9 mouse cellular contexts compared by ENCODE assay signal in the genomic region with DNA sequence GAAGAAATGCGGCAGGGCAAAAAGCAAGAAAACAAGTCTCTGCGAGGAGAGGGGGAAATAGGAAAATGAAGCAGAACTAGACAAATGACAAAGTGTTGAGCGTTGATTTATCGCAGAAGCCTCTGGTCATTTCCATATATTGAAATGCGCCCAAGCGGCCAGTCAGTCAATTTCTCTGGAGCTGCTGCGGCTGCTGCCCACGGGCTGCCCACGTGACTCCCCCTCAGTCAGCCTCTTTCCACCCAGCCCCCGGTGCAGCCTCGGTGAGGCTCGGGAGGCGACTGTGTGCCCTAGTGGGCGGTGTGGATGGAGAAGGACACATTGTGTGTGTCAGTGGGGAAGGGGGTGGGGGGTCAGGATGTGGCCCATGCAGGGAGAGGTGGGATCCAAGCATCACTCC. TPM values are rescaled to one million over a fixed set of nuclear protein-coding genes. Genes with fewer than 3 reads are reported as not detected.
DNase-seq lines count a peak whose midpoint lies in the region; ATAC-seq lines count a peak whose summit lies in the region.
"Had no signal": no experiment of that assay in that cellular context is flagged by ENCODE, and none has a peak within 500 bp of the region (broad histone marks: within the 10 kb centered on the region; RNA-seq: fewer than 3 reads in every experiment).

No protein-coding gene starts in this region.

- H3K9ac ChIP-seq in heart, embryonic 11.5 days (ENCODE audit: low read depth, low read length), result no peak overlapping the region
- peak overlapping the region; percentile 64 for H3K9ac ChIP-seq in hindbrain, embryonic 13.5 days
- peak overlapping the region; percentile 49 for H3K9ac ChIP-seq in midbrain, embryonic 14.5 days (replicated peaks; ENCODE audit: low read length)

- 3% methylated on average over 14 of the region's 14 CpGs for WGBS in heart, embryonic 11.5 days (ENCODE audit: insufficient replicate concordance)
- WGBS in hindbrain, embryonic 13.5 days, result 2% methylated on average over 14 of the region's 14 CpGs
- 1% methylated on average over 14 of the region's 14 CpGs for WGBS in midbrain, embryonic 14.5 days

- H3K9me3 ChIP-seq in heart, embryonic 11.5 days (replicated peaks; ENCODE audit: control insufficient read depth, low read length), result no peaks in the 10 kb centered on the region
- no peaks in the 10 kb centered on the region for H3K9me3 ChIP-seq in hindbrain, embryonic 13.5 days
- H3K9me3 ChIP-seq in midbrain, embryonic 14.5 days (ENCODE audit: control insufficient read depth, low read length), result no peaks in the 10 kb centered on the region

- no peak for ATAC-seq in heart, embryonic 11.5 days (replicated peaks; ENCODE audit: insufficient number of reproducible peaks, low FRiP score, low TSS enrichment)
- ATAC-seq in common myeloid progenitor, adult 5-6 weeks (replicated peaks; ENCODE audit: low read depth, poor library complexity, severe bottlenecking), result peak; percentile 64
- peak; percentile 82 for ATAC-seq in hindbrain, embryonic 13.5 days (ENCODE audit: low FRiP score)
- ATAC-seq in midbrain, embryonic 14.5 days (ENCODE audit: low FRiP score, low TSS enrichment), result peak; percentile 77; the same call in 1 of the 2 replicates

- no peak for DNase-seq in heart, adult 9 months (ENCODE audit: low spot score in 2 of 2)
- peak; percentile 78 for DNase-seq in midbrain, embryonic 14.5 days
- DNase-seq in thymus, postnatal 0 days (ENCODE audit: low spot score), result no peak
- DNase-seq in gastrocnemius, adult 8-10 months (ENCODE audit: low spot score in 2 of 2), result no peak
- no peak for DNase-seq in spleen, adult 18-20 months
- DNase-seq: cerebellum, adult 8-10 months had no signal

- peak overlapping the region; percentile 62 for H3K4me2 ChIP-seq in heart, embryonic 11.5 days
- H3K4me2 ChIP-seq in hindbrain, embryonic 13.5 days, result peak overlapping the region; percentile 65
- peak overlapping the region; percentile 55 for H3K4me2 ChIP-seq in midbrain, embryonic 14.5 days (ENCODE audit: low read length)

- H3K36me3 ChIP-seq in heart, embryonic 11.5 days (ENCODE audit: control insufficient read depth, insufficient read depth, low read length), result no peaks in the 10 kb centered on the region
- no peaks in the 10 kb centered on the region for H3K36me3 ChIP-seq in hindbrain, embryonic 13.5 days
- H3K36me3 ChIP-seq in midbrain, embryonic 14.5 days (ENCODE audit: control insufficient read depth, insufficient read depth, low read length), result no peaks in the 10 kb centered on the region

- H3K27ac ChIP-seq in heart, embryonic 11.5 days (ENCODE audit: low read depth, low read length), result no peak overlapping the region
- H3K27ac ChIP-seq in hindbrain, embryonic 13.5 days, result peak overlapping the region; percentile 81
- H3K27ac ChIP-seq in midbrain, embryonic 14.5 days (replicated peaks; ENCODE audit: low read depth, low read length), result peak overlapping the region; percentile 58

- H3K27me3 ChIP-seq in heart, embryonic 11.5 days (ENCODE audit: control insufficient read depth, insufficient read depth, low read length), result peaks cover 20% of the 10 kb centered on the region
- no peaks in the 10 kb centered on the region; the same call in 1 of the 2 replicates for H3K27me3 ChIP-seq in hindbrain, embryonic 13.5 days
- H3K27me3 ChIP-seq in midbrain, embryonic 14.5 days (ENCODE audit: control insufficient read depth, insufficient read depth, low read length), result no peaks in the 10 kb centered on the region

- peak overlapping the region; percentile 30 for H3K4me3 ChIP-seq in heart, embryonic 11.5 days (ENCODE audit: low read depth, low read length)
- peak overlapping the region; percentile 36 for H3K4me3 ChIP-seq in hindbrain, embryonic 13.5 days
- H3K4me3 ChIP-seq in midbrain, embryonic 14.5 days (replicated peaks; ENCODE audit: low read depth, low read length), result peak overlapping the region; percentile 30

- H3K4me1 ChIP-seq in heart, embryonic 11.5 days (ENCODE audit: control insufficient read depth, insufficient read depth, low read length), result no peaks in the 10 kb centered on the region
- H3K4me1 ChIP-seq in hindbrain, embryonic 13.5 days (replicated peaks), result peaks cover 37% of the 10 kb centered on the region
- peaks cover 13% of the 10 kb centered on the region for H3K4me1 ChIP-seq in midbrain, embryonic 14.5 days (ENCODE audit: control insufficient read depth, insufficient read depth, low read length)

RNA-seq across cellular contexts. Expression of gene A830031A19Rik, which starts 13.0 kb away (rescaled TPM):
- not detected in 2 replicates for polyA plus RNA-seq in heart, embryonic 11.5 days (2014; fragmentation: Nextera tagmentation; extraction: Ambion mirVana)
- total RNA-seq in common myeloid progenitor, adult 5-6 weeks (2017), result not detected in 2 replicates
- polyA plus RNA-seq in hindbrain, embryonic 13.5 days (2015; fragmentation: Nextera tagmentation; extraction: Ambion mirVana), result 0.23 TPM in 1 of 2 replicates, not detected in the other
- polyA plus RNA-seq in midbrain, embryonic 14.5 days (2014; fragmentation: Nextera tagmentation; extraction: Ambion mirVana), result 0.40 TPM in 1 of 2 replicates, not detected in the other
- not detected in 2 replicates for polyA plus RNA-seq in thymus, postnatal 0 days (2015; fragmentation: Nextera tagmentation; extraction: Ambion mirVana)
- not detected for total RNA-seq in gastrocnemius, adult 8-10 months (2022)

RNA-seq across cellular contexts. Expression of gene Bcl11a, which starts 16.0 kb away (rescaled TPM):
- polyA plus RNA-seq in heart, embryonic 11.5 days (2014; fragmentation: Nextera tagmentation; extraction: Ambion mirVana), result 19.1 and 21.7 TPM in 2 replicates
- total RNA-seq in common myeloid progenitor, adult 5-6 weeks (2017), result 66.2 and 92.3 TPM in 2 replicates
- 116 and 129 TPM in 2 replicates for polyA plus RNA-seq in hindbrain, embryonic 13.5 days (2015; fragmentation: Nextera tagmentation; extraction: Ambion mirVana)
- polyA plus RNA-seq in midbrain, embryonic 14.5 days (2014; fragmentation: Nextera tagmentation; extraction: Ambion mirVana), result 117 and 121 TPM in 2 replicates
- 7.4 and 8.0 TPM in 2 replicates for polyA plus RNA-seq in thymus, postnatal 0 days (2015; fragmentation: Nextera tagmentation; extraction: Ambion mirVana)
- under 1 TPM in 2 of 4 experiments, not detected in 2; 0.07 to 0.17 TPM for total RNA-seq in gastrocnemius, adult 8-10 months (2022)
